Mouse (Mus musculus) left cerebral cortex, adult 18-20 months (tissue): Measurements from ENCODE around the gene Ppil2. TPM values are rescaled to one million over a fixed set of nuclear protein-coding genes. Genes with fewer than 3 reads are reported as not detected.
A peak's percentile ranks its signal among the peaks of the same experiment; 100 is the strongest.

Experiments used
- DNase-seq, 2 experiments: peaks; one replicate each; pipeline ENCODE4 v3.0.0; 2021 to 2022; ENCODE audit warnings: low spot score in 2 of 2, mixed read lengths in 1 of 2
- total RNA-seq, 2 experiments: library from RNA; stranded (reverse); gene quantifications; 2 replicates each; pipeline ENCODE4 v1.2.3; 2021

Gene Ppil2
- total RNA-seq, 2 experiments from 2014 or later: 83.6 to 84.8 TPM

- no peak for DNase-seq
Observed at GRCm38 (mm10) chr16:17104600-17104999, 6.5 kb downstream of the Ppil2 start.

GRCm38 (mm10) chr16:17102630-17103220 lies 8.3 kb downstream of the Ppil2 start:
- DNase-seq: no peak

- DNase-seq: no peak
Observed at GRCm38 (mm10) chr16:17096938-17097337, 14.1 kb downstream of the Ppil2 start.

DNA sequence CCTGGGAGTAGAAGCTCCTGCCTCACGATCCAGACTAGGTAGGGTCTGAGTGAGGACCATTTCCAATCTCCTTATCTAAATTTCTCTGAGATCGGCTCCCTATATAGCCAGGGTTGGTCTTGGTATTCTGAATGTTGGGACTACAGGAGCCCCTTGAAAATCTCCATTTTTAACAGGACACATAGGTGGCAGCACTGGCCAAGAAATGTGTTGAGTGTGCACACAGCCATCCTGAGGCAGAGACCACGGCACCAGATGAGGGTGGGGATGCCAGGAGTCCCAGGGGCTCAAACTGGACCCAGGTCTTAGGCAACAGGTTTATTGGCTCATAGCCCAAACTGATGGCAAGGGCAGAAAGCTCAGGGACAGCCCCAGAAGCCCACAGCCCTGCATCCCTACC lies 22.7 kb downstream of the Ppil2 start:
- DNase-seq: no peak

DNA sequence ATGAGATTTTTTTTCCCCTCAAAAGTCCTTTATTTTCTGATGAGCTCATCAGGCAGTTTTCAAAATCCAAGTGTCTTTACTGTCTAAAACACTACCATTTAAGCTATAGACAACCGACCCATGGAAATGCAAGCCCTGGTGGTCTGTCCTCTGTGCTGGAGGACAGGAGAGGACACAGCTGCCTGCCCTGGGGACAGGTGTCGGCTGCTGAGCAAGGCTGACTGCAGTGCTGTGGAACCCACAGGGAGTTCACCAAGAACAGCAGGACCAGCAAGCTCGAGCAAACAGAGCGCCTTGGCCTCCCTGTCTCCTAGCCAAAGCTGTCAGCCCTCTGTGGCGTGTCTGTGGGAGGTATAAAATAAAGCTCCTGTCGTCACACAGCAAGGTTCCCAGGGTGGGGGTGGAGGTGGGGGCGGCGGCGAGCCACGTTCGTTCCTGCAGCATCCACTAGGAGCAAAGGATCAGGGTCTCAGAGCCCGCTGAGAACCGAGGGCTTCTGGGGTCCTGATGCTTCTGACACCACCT lies 24.3 kb downstream of the Ppil2 start:
- DNase-seq: peak in 1 of 2 experiments; percentile 58

GRCm38 (mm10) chr16:17086241-17086640 lies 24.8 kb downstream of the Ppil2 start:
- DNase-seq: no peak

GRCm38 (mm10) chr16:17085636-17086035 lies 25.4 kb downstream of the Ppil2 start:
- DNase-seq: no peak

GRCm38 (mm10) chr16:17082121-17082792 lies 28.8 kb downstream of the Ppil2 start:
- DNase-seq: no peak

GRCm38 (mm10) chr16:17078101-17078500 lies 33.0 kb downstream of the Ppil2 start:
- no peak for DNase-seq

DNA sequence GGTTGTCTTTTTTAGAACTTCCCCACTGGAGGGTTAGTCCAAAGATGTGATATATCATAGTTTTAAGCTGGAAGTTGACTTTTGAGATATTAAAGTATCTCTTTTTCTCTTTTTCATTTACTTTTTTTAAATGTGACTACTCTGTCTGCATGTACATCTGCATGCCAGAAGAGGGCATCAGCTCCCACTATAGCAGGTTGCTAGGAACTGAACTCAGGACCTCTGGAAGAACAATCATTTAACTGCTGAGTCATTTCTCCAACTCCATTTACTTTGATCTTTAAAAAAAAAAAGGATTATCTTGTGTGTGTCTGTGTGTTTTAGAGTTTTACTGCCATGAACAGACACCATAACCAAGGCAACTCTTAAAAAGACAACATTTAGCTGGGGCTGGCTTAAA lies 34.2 kb downstream of the Ppil2 start:
- no peak for DNase-seq

DNA sequence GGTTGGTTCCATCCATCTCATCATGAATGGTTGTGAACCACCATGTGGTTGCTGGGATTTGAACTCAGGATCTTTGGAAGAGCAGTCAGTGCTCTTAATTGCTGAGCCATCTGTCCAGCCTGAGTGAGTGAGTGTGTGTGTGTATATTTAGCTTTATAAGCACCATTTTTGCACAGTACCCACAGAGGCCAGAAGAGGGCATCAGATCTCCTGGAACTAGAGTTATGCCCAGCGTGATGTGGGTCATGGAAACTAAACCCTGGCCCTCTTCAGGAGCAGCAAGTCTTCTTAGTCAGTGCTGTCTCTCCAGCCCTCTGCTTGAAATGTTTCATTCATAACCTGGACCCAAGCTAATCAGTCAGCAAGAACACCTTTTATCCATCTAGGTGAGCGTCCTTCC lies 34.8 kb downstream of the Ppil2 start:
- no peak for DNase-seq

DNA sequence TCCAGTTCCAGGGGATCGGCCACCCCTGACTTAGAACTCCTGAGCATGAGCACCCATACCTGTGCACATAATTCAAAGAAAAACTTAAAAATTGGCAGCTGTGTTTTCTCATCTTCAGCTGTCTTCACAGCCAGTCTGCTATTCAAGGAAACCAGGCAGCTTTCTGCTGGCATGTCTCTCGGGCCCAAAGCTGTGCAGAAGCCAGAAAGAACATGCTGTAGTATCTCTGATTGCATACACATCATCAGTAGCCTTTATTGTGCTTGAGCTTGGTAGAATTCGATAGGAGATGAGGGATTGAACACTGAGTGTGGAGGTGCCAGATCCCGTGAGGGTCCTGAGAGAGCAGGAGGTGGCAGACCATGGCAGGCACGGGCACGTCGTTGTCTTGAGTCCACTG lies 38.1 kb downstream of the Ppil2 start:
- no peak for DNase-seq

GRCm38 (mm10) chr16:17070716-17071115 lies 40.3 kb downstream of the Ppil2 start:
- no peak for DNase-seq

GRCm38 (mm10) chr16:17069511-17070443 lies 41.3 kb downstream of the Ppil2 start, which contains the start of gene Ypel1:
Gene Ypel1, plus strand, starts transcription at chr16:17069696.
- DNase-seq: peak; percentile 86 to 91

GRCm38 (mm10) chr16:17067552-17067951 lies 43.5 kb downstream of the Ppil2 start:
- DNase-seq: no peak

DNA sequence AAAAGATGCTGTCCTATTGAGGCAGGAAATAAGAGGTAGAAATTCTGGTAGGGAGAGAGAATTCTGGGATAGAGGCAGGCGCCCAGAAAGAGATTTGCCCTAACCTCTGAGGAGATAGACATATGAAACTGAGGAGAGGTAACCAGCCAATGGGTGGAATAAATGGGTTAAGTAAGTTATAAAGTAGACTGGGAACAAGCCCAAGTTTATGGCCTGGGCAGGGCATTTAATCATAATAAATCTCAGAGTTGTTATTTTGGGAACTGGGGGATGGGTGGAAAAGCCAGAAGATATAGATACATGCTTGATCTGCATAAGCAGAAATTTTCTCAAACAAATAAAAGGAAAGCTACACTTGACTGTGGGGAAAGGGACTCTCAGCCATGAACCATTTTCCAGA lies 48.7 kb downstream of the Ppil2 start:
- DNase-seq: no peak

- peak in 1 of 2 experiments; percentile 58 for DNase-seq
Observed at GRCm38 (mm10) chr16:17055584-17055983, 55.5 kb downstream of the Ppil2 start.

- DNase-seq: no peak
Observed at GRCm38 (mm10) chr16:17053903-17054302, 57.2 kb downstream of the Ppil2 start.

- DNase-seq: no peak
Observed at GRCm38 (mm10) chr16:17052087-17052486, 59.0 kb downstream of the Ppil2 start.

GRCm38 (mm10) chr16:17049886-17050285 lies 61.2 kb downstream of the Ppil2 start:
- no peak for DNase-seq

DNA sequence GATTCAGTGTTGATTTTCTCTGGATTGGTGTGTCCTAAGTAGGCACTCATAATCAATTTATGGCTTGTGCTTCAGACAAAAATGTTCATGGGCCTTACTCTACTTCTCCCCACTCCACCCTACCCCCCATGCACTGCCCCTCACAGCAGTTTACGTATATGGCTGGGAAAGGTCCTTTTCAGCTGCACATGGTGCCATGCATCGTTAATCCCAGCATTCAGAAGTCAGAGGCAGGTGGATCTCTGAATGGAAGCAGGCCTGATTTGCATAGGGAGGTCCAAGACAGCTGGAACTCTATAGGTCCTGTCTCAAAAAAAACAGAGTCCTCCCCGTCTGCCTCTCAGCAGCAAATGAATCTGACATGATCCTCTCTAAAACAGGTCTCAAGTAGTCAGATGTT lies 65.8 kb downstream of the Ppil2 start:
- DNase-seq: no peak

DNA sequence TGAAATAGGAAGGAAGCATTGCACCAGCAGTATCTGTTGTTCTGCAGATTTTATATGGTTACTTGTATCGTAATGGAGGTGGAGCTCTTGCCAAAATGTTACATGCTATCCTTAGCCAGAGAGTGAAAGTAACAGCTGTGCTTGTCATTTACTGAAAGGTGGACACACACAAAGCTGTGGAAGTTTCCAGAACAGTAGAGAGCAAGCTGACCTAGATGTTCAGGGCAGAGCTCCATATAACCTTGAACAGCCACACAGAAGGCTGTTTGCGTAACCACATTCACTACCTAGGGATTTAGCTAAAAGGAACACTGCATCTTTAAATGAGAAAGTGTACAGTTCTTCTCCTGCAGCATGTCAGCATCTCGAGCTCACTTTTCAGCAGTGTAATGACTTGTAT lies 66.7 kb downstream of the Ppil2 start:
- peak in 1 of 2 experiments; percentile 20 for DNase-seq
